Mouse (Mus musculus) kidney, adult 2 months (tissue): ENCODE measurements around the gene Alb.

Experiments
- CTCF ChIP-seq: fragments of 200-500 bp; conservative IDR thresholded peaks from 2 replicates; pipeline ENCODE4 v1.5.1; 2011; ENCODE audit warnings: low read depth, mild to moderate bottlenecking, control low read depth, low read length, moderate library complexity, mixed read lengths; ENCODE audit not compliant: insufficient read depth, insufficient read length
- POLR2A ChIP-seq: fragments of 200-500 bp; IDR thresholded peaks from one replicate; pipeline ENCODE4 v1.6.1; 2011; ENCODE audit warnings: low read depth, low read length, control low read depth

GRCm38 (mm10) chr5:90466806-90467205 lies 6.1 kb downstream of the Alb start:
- TF ChIP-seq CTCF (no peak), POLR2A (no peak)
